Mouse (Mus musculus): ENCODE measurements around the gene Dmrt3. TPM values are rescaled to one million over a fixed set of nuclear protein-coding genes. Genes with fewer than 3 reads are reported as not detected.

Gene Dmrt3
- polyA plus RNA-seq, 1 experiment from 2014 or later = 1.3 TPM

DNA sequence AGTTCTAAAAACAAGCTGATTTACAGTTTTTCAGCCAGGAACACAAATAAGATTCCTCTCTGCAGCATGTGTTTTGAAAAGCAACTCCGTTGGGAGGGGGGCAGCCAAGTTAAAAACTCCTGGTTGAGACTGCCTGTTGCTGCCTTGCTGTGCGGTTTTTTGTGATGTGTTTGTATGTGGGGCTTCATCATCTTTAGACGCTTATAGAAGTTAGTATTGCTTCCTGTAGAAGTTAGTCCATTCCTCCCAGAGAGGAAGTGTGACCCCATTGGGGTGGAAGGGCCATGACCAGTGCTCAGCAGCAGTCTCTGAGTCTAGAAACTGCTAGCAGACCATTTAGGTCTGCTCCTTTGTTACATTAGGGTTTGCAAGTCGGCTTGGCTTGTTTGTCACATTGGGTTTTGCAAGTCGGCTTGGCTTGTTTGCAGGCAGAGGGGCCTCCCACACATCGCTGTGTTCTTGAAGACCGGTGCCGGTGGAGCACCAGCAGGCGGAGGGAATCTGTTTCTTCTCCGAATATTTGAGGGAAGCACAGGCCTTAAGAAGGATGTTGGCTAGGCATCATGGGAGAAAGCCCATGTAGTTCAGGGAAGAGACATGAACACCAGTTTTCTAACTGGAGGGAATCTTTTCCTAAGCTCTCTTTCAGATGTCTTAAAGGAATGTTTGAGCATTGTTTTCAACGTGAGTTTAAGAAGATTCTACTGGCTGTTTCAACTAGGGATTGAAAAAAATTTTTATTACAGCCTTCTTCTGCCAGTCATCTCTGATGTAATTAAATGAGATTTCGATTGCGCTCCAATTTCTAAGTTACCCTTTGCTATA, 3.6 kb downstream of the Dmrt3 start:
- WGBS = 8% methylated on average over 13 of the region's 13 CpGs
- Histone ChIP-seq H3K9me3 (ENCODE audit: control insufficient read depth, low read length) (no peaks in the 10 kb centered on the region), H3K27me3 (ENCODE audit: control insufficient read depth, insufficient read depth, low read length) (peaks cover 84% of the 10 kb centered on the region), H3K36me3 (ENCODE audit: control insufficient read depth, insufficient read depth, low read length) (no peaks in the 10 kb centered on the region), H3K27ac (ENCODE audit: low read depth, low read length) (no peak overlapping the region), H3K4me3 (ENCODE audit: low read depth, low read length) (no peak overlapping the region), H3K9ac (ENCODE audit: low read length) (no peak overlapping the region), H3K4me1 (ENCODE audit: control insufficient read depth, insufficient read depth, low read length) (peaks cover 16% of the 10 kb centered on the region), H3K4me2 (no peak overlapping the region)
- ATAC-seq (ENCODE audit: low FRiP score) = no peak
- peak; percentile 93 for DNase-seq (ENCODE audit: low spot score, missing footprints)

DNA sequence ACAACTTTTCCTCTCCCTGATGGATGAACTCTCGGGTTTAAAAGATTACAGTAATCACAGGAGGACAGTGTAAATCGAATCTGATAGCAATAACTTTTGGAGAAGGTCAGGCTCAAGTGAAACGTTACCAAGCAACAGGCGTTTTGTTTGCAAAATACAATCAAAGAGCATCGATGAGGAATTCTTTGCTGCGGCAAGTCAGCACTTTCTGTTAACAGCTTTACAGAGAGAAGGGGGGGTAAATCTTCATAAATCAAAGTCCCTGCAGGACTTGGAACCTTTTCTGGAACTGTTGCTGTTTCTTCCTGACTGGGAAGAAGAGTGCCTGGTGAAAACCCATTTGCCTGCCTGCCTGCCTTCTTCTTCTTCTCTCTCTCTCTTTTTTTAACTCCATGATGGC, 5.8 kb downstream of the Dmrt3 start:
- H3K4me1 ChIP-seq (ENCODE audit: control insufficient read depth, insufficient read depth, low read length) = peaks cover 8% of the 10 kb centered on the region
- no peak for ATAC-seq (ENCODE audit: low FRiP score)
- no peaks in the 10 kb centered on the region for H3K36me3 ChIP-seq (ENCODE audit: control insufficient read depth, insufficient read depth, low read length)
- H3K9ac ChIP-seq (ENCODE audit: low read length) = no peak overlapping the region
- 42% methylated on average over 6 of the region's 6 CpGs for WGBS
- no peak overlapping the region for H3K4me3 ChIP-seq (ENCODE audit: low read depth, low read length)
- H3K4me2 ChIP-seq = no peak overlapping the region
- no peak overlapping the region for H3K27ac ChIP-seq (ENCODE audit: low read depth, low read length)
- peaks cover 71% of the 10 kb centered on the region for H3K27me3 ChIP-seq (ENCODE audit: control insufficient read depth, insufficient read depth, low read length)
- no peaks in the 10 kb centered on the region for H3K9me3 ChIP-seq (ENCODE audit: control insufficient read depth, low read length)
- DNase-seq (ENCODE audit: low spot score, missing footprints) = no peak

DNA sequence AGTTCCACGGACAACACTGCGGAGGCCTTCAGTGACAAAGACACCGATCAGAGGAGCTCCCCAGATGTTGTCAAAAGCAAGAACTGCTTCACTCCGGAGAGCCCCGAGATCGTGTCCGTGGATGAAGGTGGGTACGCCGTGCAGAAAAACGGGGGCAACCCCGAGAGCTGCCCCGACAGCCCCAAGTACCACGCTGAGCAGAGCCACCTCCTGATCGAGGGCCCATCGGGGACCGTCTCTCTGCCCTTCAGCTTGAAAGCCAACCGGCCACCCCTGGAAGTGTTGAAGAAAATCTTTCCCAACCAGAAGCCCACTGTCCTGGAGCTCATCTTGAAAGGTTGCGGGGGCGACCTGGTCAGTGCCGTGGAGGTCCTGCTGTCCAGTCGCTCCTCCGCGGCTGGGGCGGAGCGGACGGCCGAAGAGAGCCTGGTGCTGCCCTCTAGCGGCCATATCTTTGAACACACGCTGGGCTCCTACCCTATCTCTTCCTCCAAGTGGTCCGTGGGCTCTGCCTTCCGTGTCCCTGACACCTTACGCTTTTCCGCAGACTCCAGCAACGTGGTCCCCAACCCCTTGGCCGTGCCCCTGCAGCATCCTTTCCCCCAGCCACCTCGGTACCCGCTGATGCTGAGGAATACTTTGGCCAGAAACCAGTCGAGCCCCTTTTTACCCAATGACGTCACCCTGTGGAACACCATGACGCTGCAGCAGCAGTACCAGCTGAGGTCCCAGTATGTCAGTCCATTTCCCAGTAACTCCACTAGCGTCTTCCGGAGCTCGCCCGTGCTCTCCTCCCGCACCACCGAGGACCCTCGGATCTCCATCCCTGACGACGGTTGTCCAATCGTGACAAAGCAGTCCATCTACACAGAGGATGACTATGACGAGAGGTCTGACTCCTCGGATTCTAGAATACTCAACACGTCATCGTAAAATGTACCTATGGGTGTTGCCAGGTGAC, 12.5 kb downstream of the Dmrt3 start:
- Histone ChIP-seq H3K4me2 (peak overlapping the region; percentile 38), H3K4me3 (ENCODE audit: low read depth, low read length) (peak overlapping the region; percentile 3; the same call in 1 of the 2 replicates), H3K36me3 (ENCODE audit: control insufficient read depth, insufficient read depth, low read length) (no peaks in the 10 kb centered on the region), H3K9me3 (ENCODE audit: control insufficient read depth, low read length) (no peaks in the 10 kb centered on the region), H3K27me3 (ENCODE audit: control insufficient read depth, insufficient read depth, low read length) (peaks cover 64% of the 10 kb centered on the region), H3K9ac (ENCODE audit: low read length) (no peak overlapping the region), H3K27ac (ENCODE audit: low read depth, low read length) (no peak overlapping the region), H3K4me1 (ENCODE audit: control insufficient read depth, insufficient read depth, low read length) (no peaks in the 10 kb centered on the region)
- 31% methylated on average over 54 of the region's 54 CpGs for WGBS
- ATAC-seq (ENCODE audit: low FRiP score) (peak; percentile 86), DNase-seq (ENCODE audit: low spot score, missing footprints) (peak; percentile 98)

DNA sequence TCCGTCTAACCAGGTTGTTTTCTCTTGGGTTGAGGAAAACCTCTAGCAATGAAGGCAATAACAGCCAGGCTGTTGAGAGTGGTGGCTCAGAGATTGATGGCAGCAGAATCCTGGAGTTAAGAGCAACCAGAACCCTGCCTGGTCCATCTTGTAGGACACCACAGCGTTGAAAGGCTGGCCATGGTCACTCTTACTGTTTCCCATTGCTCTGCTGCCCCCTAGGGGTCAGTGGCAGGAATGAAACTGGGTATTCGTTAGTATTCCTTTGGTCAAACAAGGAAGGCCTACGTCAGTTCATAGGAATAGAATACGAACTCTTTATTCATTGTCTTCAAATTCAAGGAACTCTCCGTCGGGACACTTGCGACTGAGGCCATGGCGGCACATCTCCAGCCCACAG, 18.4 kb downstream of the Dmrt3 start:
- Histone ChIP-seq H3K4me2 (no peak overlapping the region), H3K4me1 (ENCODE audit: control insufficient read depth, insufficient read depth, low read length) (no peaks in the 10 kb centered on the region), H3K9me3 (ENCODE audit: control insufficient read depth, low read length) (no peaks in the 10 kb centered on the region), H3K9ac (ENCODE audit: low read length) (no peak overlapping the region), H3K4me3 (ENCODE audit: low read depth, low read length) (no peak overlapping the region), H3K36me3 (ENCODE audit: control insufficient read depth, insufficient read depth, low read length) (no peaks in the 10 kb centered on the region), H3K27ac (ENCODE audit: low read depth, low read length) (no peak overlapping the region), H3K27me3 (ENCODE audit: control insufficient read depth, insufficient read depth, low read length) (peaks cover 29% of the 10 kb centered on the region)
- DNase-seq (ENCODE audit: low spot score, missing footprints) (peak; percentile 95), ATAC-seq (ENCODE audit: low FRiP score) (no peak)
- WGBS = 15% methylated on average over 9 of the region's 9 CpGs

DNA sequence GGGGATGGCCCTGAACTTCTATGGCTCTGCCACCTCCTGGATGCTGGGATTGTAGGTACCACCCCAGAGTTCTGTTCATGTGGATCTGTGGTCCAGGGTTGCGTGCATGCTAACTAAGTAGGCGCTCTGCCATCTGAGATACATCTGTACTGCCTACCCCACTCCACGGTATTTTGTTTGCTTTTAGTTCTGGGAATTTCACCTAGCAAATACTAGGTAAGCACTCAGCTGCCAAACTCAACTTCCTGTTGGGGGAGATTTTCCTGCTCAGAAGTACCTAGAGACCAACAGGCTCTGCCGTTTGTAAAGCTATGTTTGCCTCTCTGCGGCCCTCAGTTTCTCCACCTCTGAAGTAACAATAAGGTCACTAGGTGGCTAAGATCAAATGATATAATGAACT, 25.0 kb downstream of the Dmrt3 start:
- Histone ChIP-seq H3K27ac (ENCODE audit: low read depth, low read length) (no peak overlapping the region), H3K27me3 (ENCODE audit: control insufficient read depth, insufficient read depth, low read length) (no peaks in the 10 kb centered on the region), H3K9ac (ENCODE audit: low read length) (no peak overlapping the region; the same call in 1 of the 2 replicates), H3K4me3 (ENCODE audit: low read depth, low read length) (no peak overlapping the region), H3K4me2 (no peak overlapping the region; the same call in 1 of the 2 replicates), H3K4me1 (ENCODE audit: control insufficient read depth, insufficient read depth, low read length) (no peaks in the 10 kb centered on the region), H3K36me3 (ENCODE audit: control insufficient read depth, insufficient read depth, low read length) (no peaks in the 10 kb centered on the region), H3K9me3 (ENCODE audit: control insufficient read depth, low read length) (no peaks in the 10 kb centered on the region)
- 88% methylated on average over 5 of the region's 5 CpGs for WGBS
- DNase-seq (ENCODE audit: low spot score, missing footprints) (peak; percentile 47), ATAC-seq (ENCODE audit: low FRiP score) (no peak)

DNA sequence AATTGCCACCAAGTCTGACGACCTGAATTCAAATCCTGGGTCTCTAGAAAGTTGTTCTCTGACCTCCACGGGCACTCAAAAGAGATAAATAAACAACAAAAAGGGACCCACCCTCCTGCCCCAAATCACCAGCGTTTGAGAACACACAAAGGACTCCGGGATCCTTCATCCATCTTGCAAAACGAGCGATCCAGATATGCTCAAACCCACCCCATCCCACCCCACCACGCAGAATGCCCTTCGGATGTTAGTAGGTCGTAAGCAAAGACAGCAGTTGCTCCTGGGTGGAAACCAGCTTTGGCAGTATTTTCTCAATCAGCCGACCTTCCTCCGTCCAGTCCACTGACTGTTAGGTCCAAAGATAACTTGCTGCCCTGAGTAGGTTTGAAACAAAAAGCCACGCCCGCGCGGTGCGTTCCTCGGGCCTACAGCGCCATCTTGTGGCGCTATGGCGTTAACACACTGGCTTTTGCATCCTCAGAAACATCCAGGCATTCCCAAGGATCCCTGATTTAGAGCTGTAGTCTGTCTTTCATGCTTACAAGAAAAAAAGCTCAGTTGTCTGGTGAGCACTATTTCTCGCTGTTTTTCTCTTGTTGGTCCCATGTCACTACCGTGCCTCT, 25.6 kb downstream of the Dmrt3 start:
- Histone ChIP-seq H3K4me1 (ENCODE audit: control insufficient read depth, insufficient read depth, low read length) (peaks cover 1% of the 10 kb centered on the region; the same call in 1 of the 2 replicates), H3K9me3 (ENCODE audit: control insufficient read depth, low read length) (no peaks in the 10 kb centered on the region), H3K36me3 (ENCODE audit: control insufficient read depth, insufficient read depth, low read length) (no peaks in the 10 kb centered on the region), H3K27ac (ENCODE audit: low read depth, low read length) (no peak overlapping the region), H3K27me3 (ENCODE audit: control insufficient read depth, insufficient read depth, low read length) (no peaks in the 10 kb centered on the region), H3K4me3 (ENCODE audit: low read depth, low read length) (peak overlapping the region; percentile 21), H3K4me2 (peak overlapping the region; percentile 33), H3K9ac (ENCODE audit: low read length) (peak overlapping the region; percentile 43; the same call in 1 of the 2 replicates)
- ATAC-seq (ENCODE audit: low FRiP score) (peak; percentile 77), DNase-seq (ENCODE audit: low spot score, missing footprints) (peak; percentile 98)
- 18% methylated on average over 22 of the region's 22 CpGs for WGBS

DNA sequence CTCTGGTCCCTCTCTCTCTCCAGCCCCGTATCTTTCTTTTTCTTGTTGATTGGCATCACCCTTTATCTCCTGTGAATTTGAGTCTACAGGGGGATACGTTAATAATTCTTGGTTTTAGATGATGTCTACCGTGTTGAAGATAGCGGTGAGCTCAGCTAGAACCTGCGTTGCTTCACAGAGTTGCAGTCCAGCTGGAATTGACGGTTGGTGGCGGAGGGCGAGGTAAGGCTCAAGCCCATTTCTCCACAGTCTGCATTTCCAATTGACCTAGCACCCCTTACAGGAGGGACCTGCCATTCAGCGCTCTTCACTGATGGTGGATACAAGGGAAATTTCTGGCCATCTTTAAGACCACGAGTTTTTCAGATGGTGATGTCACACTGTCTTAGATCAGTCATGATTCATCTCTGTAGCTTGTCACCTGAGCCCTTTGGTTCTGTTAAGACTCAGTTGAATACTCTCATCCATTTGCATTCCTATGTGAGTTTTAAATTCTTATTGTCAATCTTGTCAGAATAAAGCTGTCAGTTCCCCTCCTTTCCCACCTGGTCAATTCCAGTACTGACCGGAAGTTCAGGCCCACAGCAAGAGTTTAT, 28.8 kb downstream of the Dmrt3 start:
- ATAC-seq (ENCODE audit: low FRiP score) = no peak
- 78% methylated on average over 11 of the region's 11 CpGs for WGBS
- no peaks in the 10 kb centered on the region for H3K36me3 ChIP-seq (ENCODE audit: control insufficient read depth, insufficient read depth, low read length)

DNA sequence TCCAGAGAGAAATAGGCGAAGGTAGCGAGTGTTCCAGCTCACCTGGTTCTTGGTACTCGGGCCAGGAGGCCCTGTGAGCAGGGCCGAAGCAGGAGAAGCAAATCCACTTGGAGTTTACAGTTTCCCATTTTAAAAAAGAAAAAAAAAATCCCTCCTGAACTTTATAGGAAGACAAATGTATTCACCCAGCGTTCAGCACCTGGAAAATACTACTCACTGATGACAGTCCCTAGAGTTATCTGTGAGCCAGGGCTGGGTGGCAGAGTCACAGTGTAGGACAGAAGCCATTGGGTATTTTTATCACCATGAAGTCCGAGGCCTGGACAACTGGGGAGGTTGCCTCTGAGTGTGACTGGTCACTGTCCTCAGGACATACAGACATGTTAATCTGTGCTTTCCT, 31.7 kb downstream of the Dmrt3 start:
- Histone ChIP-seq H3K27ac (ENCODE audit: low read depth, low read length) (no peak overlapping the region), H3K9me3 (ENCODE audit: control insufficient read depth, low read length) (no peaks in the 10 kb centered on the region; the same call in 1 of the 2 replicates), H3K27me3 (ENCODE audit: control insufficient read depth, insufficient read depth, low read length) (no peaks in the 10 kb centered on the region), H3K4me2 (no peak overlapping the region), H3K4me3 (ENCODE audit: low read depth, low read length) (no peak overlapping the region), H3K4me1 (ENCODE audit: control insufficient read depth, insufficient read depth, low read length) (peaks cover 6% of the 10 kb centered on the region), H3K36me3 (ENCODE audit: control insufficient read depth, insufficient read depth, low read length) (no peaks in the 10 kb centered on the region), H3K9ac (ENCODE audit: low read length) (no peak overlapping the region)
- peak; percentile 61 for DNase-seq (ENCODE audit: low spot score, missing footprints)
- WGBS = 91% methylated on average over 6 of the region's 6 CpGs
- no peak for ATAC-seq (ENCODE audit: low FRiP score)

More for the DNA sequence above, 28.8 kb downstream of the Dmrt3 start:
- no peak overlapping the region for H3K27ac ChIP-seq (ENCODE audit: low read depth, low read length)
- H3K9ac ChIP-seq (ENCODE audit: low read length) = no peak overlapping the region
- H3K27me3 ChIP-seq (ENCODE audit: control insufficient read depth, insufficient read depth, low read length) = no peaks in the 10 kb centered on the region
- H3K4me1 ChIP-seq (ENCODE audit: control insufficient read depth, insufficient read depth, low read length) = peaks cover 6% of the 10 kb centered on the region
- H3K4me3 ChIP-seq (ENCODE audit: low read depth, low read length) = no peak overlapping the region
- no peak overlapping the region for H3K4me2 ChIP-seq
- H3K9me3 ChIP-seq (ENCODE audit: control insufficient read depth, low read length) = no peaks in the 10 kb centered on the region; the same call in 1 of the 2 replicates
- peak; percentile 64 for DNase-seq (ENCODE audit: low spot score, missing footprints)

Data from midbrain, embryonic 11.5 days (tissue).